Mouse (Mus musculus) lung, postnatal 0 days (tissue): ENCODE results near the gene Cd300lg. TPM values are rescaled to one million over a fixed set of nuclear protein-coding genes. Genes with fewer than 3 reads are reported as not detected.
A peak's percentile ranks its signal among the peaks of the same experiment; 100 is the strongest.

Experiments
- ATAC-seq: fragments of 200-750 bp; cut with Nextera tagmentation; 2 replicates; pipeline ENCODE4 v1.8.0; 2017; ENCODE audit warnings: moderate library complexity
- DNase-seq: peaks from one replicate; pipeline ENCODE4 v3.0.0-alpha.2; 2016; ENCODE audit warnings: low spot score
- H3K27ac ChIP-seq: fragments of 300-500 bp; sonication (generic); 2 replicates; pipeline ENCODE4 v1.5.1; 2014; ENCODE audit warnings: antibody characterized with exemption, mild to moderate bottlenecking, low read length, mixed read lengths
- H3K27me3 ChIP-seq: fragments of 300-500 bp; sonication (generic); replicated peaks from 2 replicates; pipeline ENCODE4 v1.6.1; 2014; ENCODE audit warnings: low read length, mixed read lengths; ENCODE audit not compliant: insufficient read depth
- H3K36me3 ChIP-seq: fragments of 300-500 bp; sonication (generic); 2 replicates; pipeline ENCODE4 v1.6.1; 2014; ENCODE audit warnings: low read length, mixed read lengths; ENCODE audit not compliant: insufficient read depth
- H3K4me1 ChIP-seq: fragments of 300-500 bp; sonication (generic); 2 replicates; pipeline ENCODE4 v1.6.1; 2014; ENCODE audit warnings: antibody characterized with exemption, low read depth, low read length, mixed read lengths; ENCODE audit not compliant: insufficient read depth
- H3K4me2 ChIP-seq: fragments of 300-500 bp; sonication (generic); replicated peaks from 2 replicates; pipeline ENCODE4 v1.6.1; 2014; ENCODE audit warnings: low read depth, mild to moderate bottlenecking, low read length, moderate library complexity, mixed read lengths
- H3K4me3 ChIP-seq: fragments of 300-500 bp; sonication (generic); 2 replicates; pipeline ENCODE4 v1.5.1; 2014; ENCODE audit warnings: low read depth, low read length
- H3K9ac ChIP-seq: fragments of 300-500 bp; sonication (generic); replicated peaks from 2 replicates; pipeline ENCODE4 v1.6.1; 2014; ENCODE audit warnings: low read depth, mild to moderate bottlenecking
- H3K9me3 ChIP-seq: fragments of 300-500 bp; sonication (generic); 2 replicates; pipeline ENCODE4 v1.6.1; 2016; ENCODE audit warnings: low read length, mixed read lengths
- CTCF ChIP-seq: IDR thresholded peaks from 2 replicates; pipeline ENCODE4 v1.5.1; 2016; ENCODE audit warnings: antibody characterized with exemption, mild to moderate bottlenecking
- EP300 ChIP-seq: IDR thresholded peaks from 2 replicates; pipeline ENCODE4 v1.6.1; 2016; ENCODE audit warnings: antibody characterized with exemption, mild to moderate bottlenecking, control low read depth
- WGBS: fragments of 180-500 bp; shearing (Covaris S2); extraction: QIAGEN DNeasy Blood & Tissue Kit; methylation state at CpG from one replicate; pipeline ENCODE4 v1.1.7; 2014; 5-methylcytosine and 5-hydroxymethylcytosine counted together
- polyA plus RNA-seq: library from polyadenylated mRNA; unstranded; fragments of >200 nt; fragmentation: Nextera tagmentation; extraction: Ambion mirVana; gene quantifications from 2 replicates; pipeline ENCODE4 v1.2.1, GENCODE M21; 2015

Gene Cd300lg
- polyA plus RNA-seq, 1 experiment from 2014 or later: 2.4 TPM

DNA sequence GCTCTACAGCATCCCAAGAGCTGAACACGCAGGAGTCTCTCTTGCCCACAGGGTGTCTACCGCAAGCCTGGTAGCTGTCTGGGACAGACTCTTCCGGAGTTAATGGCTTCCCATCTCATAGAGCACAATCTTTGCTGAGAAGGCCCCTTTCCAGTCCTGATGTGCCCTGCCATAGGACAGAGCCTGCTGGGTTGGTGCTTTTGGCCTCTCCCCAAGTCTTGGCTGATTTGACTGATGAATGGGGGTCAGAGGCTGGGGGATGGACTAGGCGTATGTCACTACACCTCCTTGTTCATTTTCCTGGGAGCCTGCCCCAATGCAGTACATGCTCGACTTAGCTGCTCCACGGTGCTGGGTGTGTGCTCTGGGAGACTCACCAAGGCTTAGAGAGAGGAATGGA lies 3.5 kb upstream of the Cd300lg start:
- H3K4me2 ChIP-seq: no peak overlapping the region
- H3K36me3 ChIP-seq: no peaks in the 10 kb centered on the region
- no peak for TF ChIP-seq EP300
- no peak for TF ChIP-seq CTCF
- no peaks in the 10 kb centered on the region for H3K9me3 ChIP-seq
- H3K9ac ChIP-seq: no peak overlapping the region
- H3K27me3 ChIP-seq: no peaks in the 10 kb centered on the region
- no peaks in the 10 kb centered on the region for H3K4me1 ChIP-seq
- H3K27ac ChIP-seq: no peak overlapping the region
- WGBS: 77% methylated on average over 6 of the region's 6 CpGs
- no peak overlapping the region for H3K4me3 ChIP-seq
- DNase-seq (no peak), ATAC-seq (no peak)

DNA sequence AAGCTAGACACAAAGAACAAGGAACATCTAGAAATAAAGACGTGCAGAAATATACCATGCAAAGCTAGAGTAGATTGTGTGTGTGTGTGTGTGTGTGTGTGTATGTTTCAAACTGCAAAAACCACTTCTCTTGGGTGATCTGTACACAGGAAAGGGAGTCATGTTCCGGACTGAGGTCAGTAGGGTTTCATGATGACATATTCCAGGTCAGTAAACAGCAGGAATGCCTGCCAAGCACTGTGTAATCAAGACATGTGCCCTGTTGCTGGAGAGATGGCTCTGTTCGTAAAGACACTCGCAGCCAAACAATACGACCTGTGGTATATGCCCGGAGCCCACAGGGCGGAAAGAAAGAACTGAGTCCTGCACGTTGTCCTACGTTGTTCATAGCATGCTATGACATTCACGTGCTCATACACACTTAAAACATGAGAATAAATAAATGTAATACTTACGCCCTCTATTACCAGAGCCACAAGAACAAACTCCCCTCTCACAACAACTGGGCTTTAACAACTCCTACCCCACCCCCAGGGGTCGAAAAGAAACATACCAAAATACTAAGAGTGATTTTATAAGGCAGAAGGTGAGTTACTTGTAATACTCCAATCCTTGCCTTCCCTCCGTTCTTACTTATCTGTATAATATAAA lies 1.7 kb upstream of the Cd300lg start:
- H3K4me3 ChIP-seq: no peak overlapping the region
- H3K4me1 ChIP-seq: no peaks in the 10 kb centered on the region
- H3K4me2 ChIP-seq: no peak overlapping the region
- H3K9ac ChIP-seq: no peak overlapping the region
- no peak overlapping the region for H3K27ac ChIP-seq
- ATAC-seq (peak; percentile 63), DNase-seq (no peak)
- no peaks in the 10 kb centered on the region for H3K36me3 ChIP-seq
- H3K9me3 ChIP-seq: no peaks in the 10 kb centered on the region
- WGBS: 49% methylated on average over 13 of the region's 13 CpGs
- TF ChIP-seq EP300: peak; percentile 70
- no peak for TF ChIP-seq CTCF
- no peaks in the 10 kb centered on the region for H3K27me3 ChIP-seq

DNA sequence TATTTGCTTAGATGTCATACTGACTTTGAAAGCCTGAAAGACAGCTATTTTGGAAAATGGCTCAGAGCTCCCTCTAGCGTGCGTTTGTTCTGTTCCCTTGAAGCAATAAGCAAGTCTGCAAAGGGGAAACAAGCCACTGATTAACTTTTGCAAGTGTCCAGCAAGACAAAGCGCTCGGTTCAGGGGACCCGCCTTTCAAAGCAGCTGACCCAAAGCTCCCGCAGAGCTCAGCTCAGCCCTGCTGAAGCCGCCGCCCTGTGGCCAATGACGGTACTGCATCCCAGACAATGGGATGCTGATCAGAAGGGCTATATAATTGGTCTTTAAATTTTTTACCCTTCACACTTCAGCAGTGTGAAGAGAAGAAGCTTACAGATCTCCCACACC lies 1.2 kb upstream of the Cd300lg start:
- Histone ChIP-seq H3K27ac (no peak overlapping the region), H3K4me2 (no peak overlapping the region), H3K27me3 (no peaks in the 10 kb centered on the region), H3K36me3 (no peaks in the 10 kb centered on the region), H3K9ac (no peak overlapping the region), H3K4me1 (no peaks in the 10 kb centered on the region), H3K9me3 (no peaks in the 10 kb centered on the region), H3K4me3 (no peak overlapping the region)
- peak; percentile 98 for DNase-seq
- peak; percentile 98 for ATAC-seq
- peak; percentile 55 for TF ChIP-seq EP300
- TF ChIP-seq CTCF: peak; percentile 93
- under 1% methylated on average over 9 of the region's 9 CpGs for WGBS

DNA sequence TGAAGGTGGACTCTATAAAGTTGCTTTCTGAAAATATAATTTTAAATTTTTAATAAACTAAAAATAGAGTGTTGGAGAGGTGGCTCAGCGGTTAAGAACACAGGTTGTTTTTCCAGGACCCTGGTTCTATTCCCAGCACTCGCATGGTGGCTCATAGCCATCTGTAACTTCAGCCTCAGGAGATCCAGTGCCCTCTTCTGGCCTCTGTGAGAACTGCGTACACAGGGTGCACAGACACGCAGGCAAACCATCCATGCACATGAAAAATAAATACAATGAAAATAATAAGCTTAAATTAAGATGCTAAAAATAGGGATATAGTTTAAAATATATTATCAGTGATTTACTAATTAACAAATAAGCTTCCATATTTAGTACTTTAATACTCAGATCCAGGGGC lies 663 bp upstream of the Cd300lg start:
- no peak overlapping the region for H3K4me3 ChIP-seq
- no peak overlapping the region for H3K4me2 ChIP-seq
- ATAC-seq (no peak), DNase-seq (no peak)
- WGBS: 75% methylated on average over 4 of the region's 4 CpGs
- H3K4me1 ChIP-seq: no peaks in the 10 kb centered on the region
- no peaks in the 10 kb centered on the region for H3K27me3 ChIP-seq
- TF ChIP-seq CTCF (no peak; the same call in 1 of the 2 replicates), EP300 (no peak)
- no peak overlapping the region for H3K9ac ChIP-seq
- H3K9me3 ChIP-seq: no peaks in the 10 kb centered on the region
- no peak overlapping the region for H3K27ac ChIP-seq
- no peaks in the 10 kb centered on the region for H3K36me3 ChIP-seq

GRCm38 (mm10) chr11:102042971-102043370 lies 1.7 kb downstream of the Cd300lg start:
- H3K4me3 ChIP-seq: no peak overlapping the region
- H3K27me3 ChIP-seq: no peaks in the 10 kb centered on the region
- H3K27ac ChIP-seq: no peak overlapping the region
- H3K4me2 ChIP-seq: no peak overlapping the region
- H3K4me1 ChIP-seq: no peaks in the 10 kb centered on the region
- no peaks in the 10 kb centered on the region for H3K9me3 ChIP-seq
- TF ChIP-seq EP300: no peak
- TF ChIP-seq CTCF: no peak
- H3K9ac ChIP-seq: no peak overlapping the region
- WGBS: 89% methylated on average over 13 of the region's 14 CpGs
- no peaks in the 10 kb centered on the region for H3K36me3 ChIP-seq
- no peak for DNase-seq
- ATAC-seq: no peak

DNA sequence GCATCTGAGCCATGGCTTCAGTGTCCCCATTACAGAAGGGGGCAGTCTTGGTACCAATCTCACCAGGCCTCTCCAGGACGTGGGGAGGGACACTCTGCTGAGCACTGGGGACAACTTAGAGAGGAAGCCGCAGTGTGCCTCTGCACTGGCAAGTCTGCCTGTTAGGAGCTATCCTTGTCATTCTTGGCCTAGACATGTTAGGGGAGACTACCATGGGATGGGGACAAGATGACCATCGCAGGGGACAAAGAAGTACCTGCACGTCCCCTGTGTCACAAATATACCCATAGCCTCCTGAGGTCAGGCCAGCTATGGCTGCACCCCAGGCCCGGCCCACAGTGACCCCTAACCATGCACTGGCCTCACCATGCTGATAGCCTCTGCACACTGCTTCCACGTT lies 2.1 kb downstream of the Cd300lg start:
- H3K9ac ChIP-seq: no peak overlapping the region
- no peak overlapping the region for H3K27ac ChIP-seq
- no peaks in the 10 kb centered on the region for H3K9me3 ChIP-seq
- H3K36me3 ChIP-seq: no peaks in the 10 kb centered on the region
- no peak overlapping the region for H3K4me2 ChIP-seq
- DNase-seq (no peak), ATAC-seq (no peak)
- no peaks in the 10 kb centered on the region for H3K4me1 ChIP-seq
- H3K4me3 ChIP-seq: no peak overlapping the region
- WGBS: 85% methylated on average over 6 of the region's 6 CpGs
- no peaks in the 10 kb centered on the region for H3K27me3 ChIP-seq
- TF ChIP-seq CTCF: no peak
- TF ChIP-seq EP300: no peak
